Mouse (Mus musculus): ENCODE results near the gene Sox5. TPM values are rescaled to one million over a fixed set of nuclear protein-coding genes. Genes with fewer than 3 reads are reported as not detected.

Sox5 gene
- total and polyA plus RNA-seq, 3 experiments: 0.08 to 0.47 (median 0.46) TPM

DNA sequence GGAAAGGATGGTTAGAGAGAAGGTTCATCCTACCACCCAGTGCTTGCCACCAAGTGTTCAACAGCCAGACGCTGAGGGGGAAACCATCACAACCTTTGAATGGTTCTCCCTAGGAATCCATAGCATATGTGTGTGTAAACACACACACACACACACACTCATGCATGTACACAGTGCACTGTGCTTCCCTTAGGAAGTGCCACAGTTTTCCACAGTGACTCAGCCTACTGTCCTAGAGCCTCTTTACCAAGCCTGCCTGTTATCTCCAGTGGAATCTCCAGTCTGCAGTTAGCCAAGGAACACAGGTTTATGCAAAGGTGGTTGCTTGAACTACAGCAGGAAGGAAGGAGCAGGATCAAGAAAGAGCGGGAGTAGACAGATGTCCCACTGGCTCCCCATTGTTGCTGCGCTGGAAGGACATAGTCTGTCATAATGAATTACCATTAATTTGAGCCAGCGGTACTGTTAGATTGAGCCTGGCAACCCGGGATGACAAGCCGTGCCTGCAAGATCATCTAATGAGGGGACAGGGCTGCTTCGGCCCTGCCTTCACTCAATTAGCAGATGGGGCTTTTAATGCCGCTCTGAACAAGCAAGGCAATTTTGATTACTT lies 335.9 kb downstream of the Sox5 start:
- dilution Hi-C loops (cut with MboI; ENCODE audit: extremely low pct_ligation_motif_present, extremely low pct_unique_long_range_greater_than_20kb, low sequenced_read_pairs): no loop called here
- no peaks in the 10 kb centered on the region for H3K4me1 ChIP-seq (ENCODE audit: control insufficient read depth in 1 of 2, insufficient read depth in 2 of 2)

GRCm38 (mm10) chr6:144444367-144444766 lies 337.4 kb downstream of the Sox5 start:
- in situ Hi-C loops (cut with MboI; ENCODE audit: low pct_ligation_motif_present, low pct_unique_long_range_greater_than_20kb, low sequenced_read_pairs): no loop called here
- H3K79me2 ChIP-seq (replicated peaks; ENCODE audit: control insufficient read depth, extremely low read depth, insufficient read depth, poor library complexity, severe bottlenecking): no peaks in the 10 kb centered on the region
- H3K9ac ChIP-seq (ENCODE audit: insufficient read depth, low read depth): no peak overlapping the region
- no peak overlapping the region for H3K4me2 ChIP-seq (ENCODE audit: insufficient read depth, low read depth, poor library complexity, severe bottlenecking)
- DNase-seq (ENCODE audit: extremely low read depth): no peak
- no peak overlapping the region for H3K27ac ChIP-seq (ENCODE audit: insufficient read depth, low read depth)
- dilution Hi-C loops (cut with MboI; ENCODE audit: extremely low pct_ligation_motif_present, extremely low pct_unique_long_range_greater_than_20kb, low sequenced_read_pairs): no loop called here
- no peak overlapping the region for H3K4me3 ChIP-seq (replicated peaks in 1 of 3; ENCODE audit: low read depth in 2 of 3, low read length in 2 of 3, poor library complexity in 1 of 3)
- TF ChIP-seq MYC (IDR thresholded peaks at IDR 0.05; ENCODE audit: low read depth, low read length): no peak
- no peak for TF ChIP-seq HCFC1 (IDR thresholded peaks at IDR 0.05; ENCODE audit: low read depth, low read length)
- TF ChIP-seq ZC3H11A (IDR thresholded peaks at IDR 0.05; ENCODE audit: low read depth, low read length): no peak
- no peak for TF ChIP-seq EP300 (IDR thresholded peaks at IDR 0.05; ENCODE audit: low read length)
- no peak for TF ChIP-seq GABPA (IDR thresholded peaks at IDR 0.05; ENCODE audit: insufficient replicate concordance, low read depth, low read length)
- TF ChIP-seq ZMIZ1 (IDR thresholded peaks at IDR 0.05; ENCODE audit: low read depth, low read length): no peak
- no peak for TF ChIP-seq SIN3A (IDR thresholded peaks at IDR 0.05; ENCODE audit: low read length)
- TF ChIP-seq ELF1 (IDR thresholded peaks at IDR 0.05; ENCODE audit: low read depth, low read length): no peak
- no peak for TF ChIP-seq NELFE (IDR thresholded peaks at IDR 0.05; ENCODE audit: low read depth, low read length)
- no peak for TF ChIP-seq USF1 (IDR thresholded peaks at IDR 0.05; ENCODE audit: low read depth, low read length)
- TF ChIP-seq RCOR1 (conservative IDR thresholded peaks at IDR 0.05; ENCODE audit: low read depth, low read length): no peak
- TF ChIP-seq JUN (IDR thresholded peaks at IDR 0.05; ENCODE audit: insufficient read depth, low read depth, low read length): no peak
- TF ChIP-seq MEF2A (IDR thresholded peaks at IDR 0.05; ENCODE audit: borderline replicate concordance, low read depth, low read length): no peak
- TF ChIP-seq BHLHE40 (IDR thresholded peaks at IDR 0.05; ENCODE audit: low read depth, low read length): no peak
- TF ChIP-seq ETS1 (conservative IDR thresholded peaks at IDR 0.05; ENCODE audit: low read depth, low read length): no peak
- TF ChIP-seq CTCF (conservative IDR thresholded peaks at IDR 0.05 in 1 of 2, IDR thresholded peaks at IDR 0.05 in 1 of 2; ENCODE audit: low read depth in 2 of 2, low read length in 2 of 2): no peak
- no peaks in the 10 kb centered on the region for H3K36me3 ChIP-seq (replicated peaks in 1 of 2; ENCODE audit: control insufficient read depth in 1 of 2, insufficient read depth in 1 of 2, low read length in 1 of 2)
- no peaks in the 10 kb centered on the region for H3K9me3 ChIP-seq (replicated peaks; ENCODE audit: low read length)
- H3K27me3 ChIP-seq (replicated peaks): no peaks in the 10 kb centered on the region
- H3K4me1 ChIP-seq (ENCODE audit: control insufficient read depth in 1 of 2, insufficient read depth in 2 of 2): no peaks in the 10 kb centered on the region

More for the DNA sequence above, 335.9 kb downstream of the Sox5 start:
- no peak for DNase-seq (ENCODE audit: extremely low read depth)
- TF ChIP-seq JUND (conservative IDR thresholded peaks at IDR 0.05; ENCODE audit: low read depth, low read length) (no peak), SIN3A (IDR thresholded peaks at IDR 0.05; ENCODE audit: low read length) (no peak), BHLHE40 (IDR thresholded peaks at IDR 0.05; ENCODE audit: low read depth, low read length) (no peak)
- H3K27ac ChIP-seq (ENCODE audit: insufficient read depth, low read depth): no peak overlapping the region
- H3K9ac ChIP-seq (ENCODE audit: insufficient read depth, low read depth): no peak overlapping the region
- H3K4me2 ChIP-seq (ENCODE audit: insufficient read depth, low read depth, poor library complexity, severe bottlenecking): no peak overlapping the region
- no peaks in the 10 kb centered on the region for H3K27me3 ChIP-seq (replicated peaks)
- H3K9me3 ChIP-seq (replicated peaks; ENCODE audit: low read length): no peaks in the 10 kb centered on the region
- no peaks in the 10 kb centered on the region for H3K79me2 ChIP-seq (replicated peaks; ENCODE audit: control insufficient read depth, extremely low read depth, insufficient read depth, poor library complexity, severe bottlenecking)
- H3K36me3 ChIP-seq (replicated peaks in 1 of 2; ENCODE audit: control insufficient read depth in 1 of 2, insufficient read depth in 1 of 2, low read length in 1 of 2): no peaks in the 10 kb centered on the region
- no peak overlapping the region for H3K4me3 ChIP-seq (replicated peaks in 1 of 3; ENCODE audit: low read depth in 2 of 3, low read length in 2 of 3, poor library complexity in 1 of 3)
- in situ Hi-C loops (cut with MboI; ENCODE audit: low pct_ligation_motif_present, low pct_unique_long_range_greater_than_20kb, low sequenced_read_pairs): no loop called here

All from CH12.LX (cell line).